Comparison of ENCODE assay signal across 7 mouse cellular contexts in genomic region chr6:135197921-135198532, GRCm38 (mm10). TPM values are rescaled to one million over a fixed set of nuclear protein-coding genes. Genes with fewer than 3 reads are reported as not detected.
DNase-seq lines count a peak whose midpoint lies in the region; ATAC-seq lines count a peak whose summit lies in the region.

Fam234b (plus strand) TSS chr6:135197977.
Hebp1 (minus strand) TSS chr6:135198022.

- H3K27ac ChIP-seq in intestine, embryonic 16.5 days (ENCODE audit: low read length), result peak within 1 kb of the TSS; percentile 80
- peak within 1 kb of the TSS; percentile 92 for H3K27ac ChIP-seq in midbrain, embryonic 10.5 days (replicated peaks)

- H3K36me3 ChIP-seq in intestine, embryonic 16.5 days (ENCODE audit: control insufficient read depth, insufficient read depth, low read length), result no peaks in the 10 kb centered on the region
- H3K36me3 ChIP-seq in midbrain, embryonic 10.5 days, result no peaks in the 10 kb centered on the region

- H3K4me2 ChIP-seq in intestine, embryonic 16.5 days (ENCODE audit: low read depth, low read length), result peak within 1 kb of the TSS; percentile 85

- no peaks in the 10 kb centered on the region for H3K27me3 ChIP-seq in intestine, embryonic 16.5 days (replicated peaks; ENCODE audit: control insufficient read depth, insufficient read depth, low read length)
- H3K27me3 ChIP-seq in midbrain, embryonic 10.5 days (ENCODE audit: low read depth, poor library complexity, severe bottlenecking), result peaks cover 39% of the 10 kb centered on the region

- H3K9ac ChIP-seq in intestine, embryonic 16.5 days (ENCODE audit: low read depth, low read length), result peak within 1 kb of the TSS; percentile 92

- peaks cover 9% of the 10 kb centered on the region; the same call in 1 of the 2 replicates for H3K4me1 ChIP-seq in intestine, embryonic 16.5 days (ENCODE audit: control insufficient read depth, insufficient read depth, low read length)
- H3K4me1 ChIP-seq in midbrain, embryonic 10.5 days, result peaks cover 24% of the 10 kb centered on the region

- DNase-seq in adrenal gland, postnatal 14 days, result peak; percentile 92
- DNase-seq in embryo, embryonic 9.5 days (ENCODE audit: extremely low spot score), result peak; percentile 80
- DNase-seq in gastrocnemius, postnatal 4 days (ENCODE audit: low spot score in 2 of 2), result peak; percentile 67 to 83
- peak; percentile 89 to 91 for DNase-seq in left cerebral cortex, postnatal 36 days (ENCODE audit: low spot score in 2 of 2)
- DNase-seq in midbrain, embryonic 10.5 days (ENCODE audit: low spot score), result peak; percentile 81
- peak; percentile 47 for DNase-seq in skeletal muscle tissue, adult 2 months (ENCODE audit: low read depth, low spot score)

- H3K4me3 ChIP-seq in intestine, embryonic 16.5 days (ENCODE audit: low read length), result peak within 1 kb of the TSS; percentile 75
- peak within 1 kb of the TSS; percentile 85 for H3K4me3 ChIP-seq in midbrain, embryonic 10.5 days

- H3K9me3 ChIP-seq in intestine, embryonic 16.5 days (ENCODE audit: control insufficient read depth, low read length), result no peaks in the 10 kb centered on the region
- no peaks in the 10 kb centered on the region for H3K9me3 ChIP-seq in midbrain, embryonic 10.5 days (replicated peaks)

- ATAC-seq in intestine, embryonic 16.5 days, result peak; percentile 74

- intact Hi-C loops in left cerebral cortex, postnatal 36 days (cut with DNase I), result loop anchor here (5.0 kb wide), 1 partner anchor 46 kb away; no protein-coding TSS in a partner anchor

- WGBS in intestine, embryonic 16.5 days, result under 1% methylated on average over 52 of the region's 52 CpGs
- WGBS in midbrain, embryonic 10.5 days, result under 1% methylated on average over 52 of the region's 52 CpGs

RNA-seq across cellular contexts. Expression of gene Fam234b, which starts in this region (rescaled TPM):
- total RNA-seq in adrenal gland, postnatal 14 days (2021), result 28.7 and 29.4 TPM in 2 replicates
- 1 to 10 TPM; 6.0 to 6.5 TPM for total RNA-seq in gastrocnemius, postnatal 4 days (2021)
- polyA plus RNA-seq in intestine, embryonic 16.5 days (2015; fragmentation: Nextera tagmentation; extraction: Ambion mirVana), result 36.9 and 37.6 TPM in 2 replicates
- 100 to 1,000 TPM; 159 to 171 TPM for total RNA-seq in left cerebral cortex, postnatal 36 days (2021)
- polyA plus RNA-seq in midbrain, embryonic 10.5 days (2016; fragmentation: Nextera tagmentation; extraction: Ambion mirVana), result 21.7 and 29.5 TPM in 2 replicates

RNA-seq across cellular contexts. Expression of gene Hebp1, which starts in this region (rescaled TPM):
- 26.4 and 46.0 TPM in 2 replicates for total RNA-seq in adrenal gland, postnatal 14 days (2021)
- total RNA-seq in gastrocnemius, postnatal 4 days (2021), result 10 to 100 TPM; 20.7 to 30.2 TPM
- 74.0 and 83.9 TPM in 2 replicates for polyA plus RNA-seq in intestine, embryonic 16.5 days (2015; fragmentation: Nextera tagmentation; extraction: Ambion mirVana)
- total RNA-seq in left cerebral cortex, postnatal 36 days (2021), result 10 to 100 TPM; 42.9 to 55.6 TPM
- 4.8 and 5.2 TPM in 2 replicates for polyA plus RNA-seq in midbrain, embryonic 10.5 days (2016; fragmentation: Nextera tagmentation; extraction: Ambion mirVana)

Comparison
In these comparisons a context has a peak if more than half of its experiments do, and no peak if none do; other contexts are left out.
1. Peak in every context shown above with its lines: DNase-seq, ATAC-seq, H3K4me3 ChIP-seq and H3K27ac ChIP-seq.
2. RNA of gene Hebp1 (polyA plus RNA-seq): 74.0 to 83.9 TPM in intestine, embryonic 16.5 days; 4.8 to 5.2 TPM in midbrain, embryonic 10.5 days; every median in the first group is over 10 times any median in the second.